Mouse (Mus musculus): ENCODE data around the gene Gbgt1. TPM values are rescaled to one million over a fixed set of nuclear protein-coding genes. Genes with fewer than 3 reads are reported as not detected.

Gene Gbgt1
- total and polyA plus RNA-seq, 3 experiments: 0.11 TPM; not detected in 2

GRCm38 (mm10) chr2:28465836-28466518 lies 30.7 kb upstream of the Gbgt1 start, which contains the start of gene 1700007K13Rik:
TSS of gene 1700007K13Rik (minus strand) at chr2:28466332.
- H3K9ac ChIP-seq (ENCODE audit: control insufficient read depth, low read depth, low read length, poor library complexity, severe bottlenecking): no peak within 1 kb of the TSS
- H3K27me3 ChIP-seq (ENCODE audit: control insufficient read depth in 1 of 2, insufficient read depth in 2 of 2, low read length in 2 of 2): no peaks in the 10 kb centered on the region

GRCm38 (mm10) chr2:28467860-28468485 lies 28.7 kb upstream of the Gbgt1 start, which contains the start of gene Mrps2:
TSS of gene Mrps2 (plus strand) at chr2:28468066.
- Histone ChIP-seq H3K9me3 (replicated peaks; ENCODE audit: insufficient read depth, low read length) (no peaks in the 10 kb centered on the region), H3K27ac (ENCODE audit: control insufficient read depth, low read depth, low read length) (peak within 1 kb of the TSS; percentile 3; the same call in 1 of the 2 replicates), H3K79me2 (ENCODE audit: control insufficient read depth, insufficient read depth, low read length, poor library complexity) (peaks cover 12% of the 10 kb centered on the region), H3K4me1 (ENCODE audit: control insufficient read depth in 1 of 2, insufficient read depth in 2 of 2, low read length in 2 of 2) (peaks cover 3 to 12% of the 10 kb centered on the region in 2 experiments; a peak in 2 of 4 replicates), H3K4me3 (ENCODE audit: control insufficient read depth in 1 of 2, insufficient read depth in 1 of 2, low read depth in 2 of 2, low read length in 2 of 2) (peak within 1 kb of the TSS; percentile 82 to 86), H3K36me3 (ENCODE audit: control insufficient read depth in 1 of 2, insufficient read depth in 2 of 2, low read length in 2 of 2) (peaks cover 2% of the 10 kb centered on the region in 2 experiments; a peak in 3 of 4 replicates), H3K27me3 (ENCODE audit: control insufficient read depth in 1 of 2, insufficient read depth in 2 of 2, low read length in 2 of 2) (no peaks in the 10 kb centered on the region), H3K9ac (ENCODE audit: control insufficient read depth, low read depth, low read length, poor library complexity, severe bottlenecking) (peak within 1 kb of the TSS; percentile 81)
- peak; percentile 92 for DNase-seq (ENCODE audit: low read depth, low spot score)
- TF ChIP-seq HCFC1 (IDR thresholded peaks at IDR 0.05; ENCODE audit: low read depth, low read length) (peak; percentile 88), TCF12 (IDR thresholded peaks at IDR 0.05; ENCODE audit: low read depth, low read length) (0 out of 2 replicates have a peak, but pooled peaks have one; percentile 48), SIN3A (IDR thresholded peaks at IDR 0.05; ENCODE audit: low read length) (peak; percentile 87), ELF1 (IDR thresholded peaks at IDR 0.05; ENCODE audit: low read depth, low read length) (peak; percentile 61), MAX (IDR thresholded peaks at IDR 0.05; ENCODE audit: low read length) (peak; percentile 55; the same call in 1 of the 2 replicates), RCOR1 (IDR thresholded peaks at IDR 0.05; ENCODE audit: low read depth, low read length) (no peak), TBP (IDR thresholded peaks at IDR 0.05; ENCODE audit: low read depth, low read length) (0 out of 2 replicates have a peak, but pooled peaks have one; percentile 54), NRF1 (IDR thresholded peaks at IDR 0.05; ENCODE audit: insufficient read depth, low read depth, low read length, poor library complexity, severe bottlenecking) (no peak), MXI1 (IDR thresholded peaks at IDR 0.05; ENCODE audit: low read depth, low read length) (peak; percentile 92), POLR2A (IDR thresholded peaks at IDR 0.05; ENCODE audit: control insufficient read depth in 1 of 2, insufficient read depth in 1 of 2, low read depth in 1 of 2, low read length in 2 of 2, poor library complexity in 1 of 2) (peak; percentile 88 to 89), GABPA (IDR thresholded peaks at IDR 0.05; ENCODE audit: low read depth, low read length) (peak; percentile 81; the same call in 1 of the 2 replicates), CHD1 (IDR thresholded peaks at IDR 0.05; ENCODE audit: low read depth, low read length) (no peak), USF2 (IDR thresholded peaks at IDR 0.05; ENCODE audit: borderline replicate concordance in 1 of 2, insufficient read depth in 1 of 2, low read depth in 1 of 2, low read length in 2 of 2) (no peak), ETS1 (IDR thresholded peaks at IDR 0.05; ENCODE audit: low read depth, low read length) (no peak), NELFE (IDR thresholded peaks at IDR 0.05; ENCODE audit: low read depth, low read length) (peak; percentile 88), CTCF (IDR thresholded peaks at IDR 0.05 in 2 of 3, conservative IDR thresholded peaks at IDR 0.05 in 1 of 3; ENCODE audit: control insufficient read depth in 1 of 3, insufficient read depth in 1 of 3, low read depth in 2 of 3, low read length in 3 of 3, poor library complexity in 1 of 3, severe bottlenecking in 1 of 3) (peak; percentile 79 to 98 (median 91)), MAZ (IDR thresholded peaks at IDR 0.05; ENCODE audit: low read depth, low read length) (no peak), UBTF (IDR thresholded peaks at IDR 0.05; ENCODE audit: borderline replicate concordance, insufficient read depth, low read depth, low read length) (no peak), ZNF384 (IDR thresholded peaks at IDR 0.05; ENCODE audit: low read depth, low read length) (0 out of 2 replicates have a peak, but pooled peaks have one; percentile 32), MYC (IDR thresholded peaks at IDR 0.05; ENCODE audit: low read depth, low read length) (peak; percentile 69; the same call in 1 of the 2 replicates), POLR2AphosphoS2 (IDR thresholded peaks at IDR 0.05; ENCODE audit: low read length) (peak; percentile 79), BHLHE40 (IDR thresholded peaks at IDR 0.05; ENCODE audit: borderline replicate concordance, low read depth, low read length) (no peak)

More at GRCm38 (mm10) chr2:28465836-28466518, 30.7 kb upstream of the Gbgt1 start, which contains the start of gene 1700007K13Rik:
- peaks cover 12% of the 10 kb centered on the region for H3K79me2 ChIP-seq (ENCODE audit: control insufficient read depth, insufficient read depth, low read length, poor library complexity)
- no peak within 1 kb of the TSS for H3K27ac ChIP-seq (ENCODE audit: control insufficient read depth, low read depth, low read length)
- no peak within 1 kb of the TSS for H3K4me3 ChIP-seq (ENCODE audit: control insufficient read depth in 1 of 2, insufficient read depth in 1 of 2, low read depth in 2 of 2, low read length in 2 of 2)
- H3K9me3 ChIP-seq (replicated peaks; ENCODE audit: insufficient read depth, low read length): no peaks in the 10 kb centered on the region
- no peak for TF ChIP-seq RAD21 (IDR thresholded peaks at IDR 0.05; ENCODE audit: low read depth, low read length)
- DNase-seq (ENCODE audit: low read depth, low spot score): no peak
- peaks cover 2% of the 10 kb centered on the region in 2 experiments; a peak in 3 of 4 replicates for H3K36me3 ChIP-seq (ENCODE audit: control insufficient read depth in 1 of 2, insufficient read depth in 2 of 2, low read length in 2 of 2)
- peaks cover 3 to 12% of the 10 kb centered on the region in 2 experiments; a peak in 2 of 4 replicates for H3K4me1 ChIP-seq (ENCODE audit: control insufficient read depth in 1 of 2, insufficient read depth in 2 of 2, low read length in 2 of 2)

All from MEL (cell line).